Mouse (Mus musculus): ENCODE results near the gene Aqp1. TPM values are rescaled to one million over a fixed set of nuclear protein-coding genes. Genes with fewer than 3 reads are reported as not detected.
A peak's percentile ranks its signal among the peaks of the same experiment; 100 is the strongest.

The Aqp1 gene
- polyA plus RNA-seq, 1 experiment from 2014 or later: 23.5 TPM

- H3K9ac ChIP-seq: no peak overlapping the region
- WGBS: 50% methylated on average over 5 of the region's 5 CpGs
- no peak for ATAC-seq (ENCODE audit: insufficient number of reproducible peaks, low FRiP score)
Measured at GRCm38 (mm10) chr6:55384356-55384951, 48.2 kb downstream of the Aqp1 start.

GRCm38 (mm10) chr6:55388546-55389169 lies 52.4 kb downstream of the Aqp1 start:
- no peaks in the 10 kb centered on the region for H3K36me3 ChIP-seq
- 38% methylated on average over 12 of the region's 12 CpGs for WGBS

More at GRCm38 (mm10) chr6:55384356-55384951, 48.2 kb downstream of the Aqp1 start:
- H3K4me1 ChIP-seq (replicated peaks): no peaks in the 10 kb centered on the region
- H3K27ac ChIP-seq (ENCODE audit: poor library complexity, severe bottlenecking): no peak overlapping the region
- no peaks in the 10 kb centered on the region for H3K9me3 ChIP-seq (replicated peaks)
- H3K4me3 ChIP-seq: no peak overlapping the region
- H3K4me2 ChIP-seq: no peak overlapping the region
- H3K36me3 ChIP-seq: no peaks in the 10 kb centered on the region
- H3K27me3 ChIP-seq (replicated peaks): peaks cover 75% of the 10 kb centered on the region

GRCm38 (mm10) chr6:55389321-55389720 lies 53.1 kb downstream of the Aqp1 start:
- Histone ChIP-seq H3K27ac (ENCODE audit: poor library complexity, severe bottlenecking) (no peak overlapping the region), H3K4me2 (no peak overlapping the region), H3K4me1 (replicated peaks) (0 out of 2 replicates have a peak, but pooled peaks cover 5% of the 10 kb centered on the region), H3K9me3 (replicated peaks) (no peaks in the 10 kb centered on the region), H3K27me3 (replicated peaks) (peaks cover 82% of the 10 kb centered on the region), H3K4me3 (no peak overlapping the region), H3K36me3 (no peaks in the 10 kb centered on the region), H3K9ac (no peak overlapping the region)
- no peak for ATAC-seq (ENCODE audit: insufficient number of reproducible peaks, low FRiP score)
- WGBS: 40% methylated on average over 5 of the region's 5 CpGs

More at GRCm38 (mm10) chr6:55388546-55389169, 52.4 kb downstream of the Aqp1 start:
- no peaks in the 10 kb centered on the region for H3K9me3 ChIP-seq (replicated peaks)
- H3K4me2 ChIP-seq: no peak overlapping the region
- H3K27ac ChIP-seq (ENCODE audit: poor library complexity, severe bottlenecking): no peak overlapping the region
- ATAC-seq (ENCODE audit: insufficient number of reproducible peaks, low FRiP score): no peak
- H3K4me1 ChIP-seq (replicated peaks): 0 out of 2 replicates have a peak, but pooled peaks cover 5% of the 10 kb centered on the region
- H3K9ac ChIP-seq: no peak overlapping the region
- peaks cover 79% of the 10 kb centered on the region for H3K27me3 ChIP-seq (replicated peaks)
- no peak overlapping the region for H3K4me3 ChIP-seq

GRCm38 (mm10) chr6:55391814-55392213 lies 55.6 kb downstream of the Aqp1 start:
- no peak overlapping the region for H3K9ac ChIP-seq
- no peak overlapping the region for H3K4me3 ChIP-seq
- ATAC-seq (ENCODE audit: insufficient number of reproducible peaks, low FRiP score): no peak
- no peaks in the 10 kb centered on the region for H3K36me3 ChIP-seq
- no peak overlapping the region for H3K27ac ChIP-seq (ENCODE audit: poor library complexity, severe bottlenecking)
- H3K9me3 ChIP-seq (replicated peaks): no peaks in the 10 kb centered on the region
- 55% methylated on average over 4 of the region's 4 CpGs for WGBS
- H3K27me3 ChIP-seq (replicated peaks): peaks cover 90% of the 10 kb centered on the region
- no peak overlapping the region for H3K4me2 ChIP-seq
- H3K4me1 ChIP-seq (replicated peaks): 0 out of 2 replicates have a peak, but pooled peaks cover 5% of the 10 kb centered on the region

- H3K27ac ChIP-seq (ENCODE audit: poor library complexity, severe bottlenecking): no peak overlapping the region
- no peak overlapping the region for H3K4me2 ChIP-seq
- H3K27me3 ChIP-seq (replicated peaks): peaks cover 90% of the 10 kb centered on the region
- ATAC-seq (ENCODE audit: insufficient number of reproducible peaks, low FRiP score): peak; percentile 54; the same call in 1 of the 2 replicates
- no peak overlapping the region for H3K4me3 ChIP-seq
- no peaks in the 10 kb centered on the region for H3K36me3 ChIP-seq
- 0 out of 2 replicates have a peak, but pooled peaks cover 5% of the 10 kb centered on the region for H3K4me1 ChIP-seq (replicated peaks)
- WGBS: 15% methylated on average over 4 of the region's 4 CpGs
- H3K9ac ChIP-seq: no peak overlapping the region
- H3K9me3 ChIP-seq (replicated peaks): no peaks in the 10 kb centered on the region
Measured at GRCm38 (mm10) chr6:55392453-55392852, 56.2 kb downstream of the Aqp1 start.

GRCm38 (mm10) chr6:55394854-55395253 lies 58.6 kb downstream of the Aqp1 start:
- H3K4me3 ChIP-seq: no peak overlapping the region
- 72% methylated on average over 10 of the region's 10 CpGs for WGBS
- no peaks in the 10 kb centered on the region for H3K36me3 ChIP-seq
- H3K9me3 ChIP-seq (replicated peaks): no peaks in the 10 kb centered on the region
- no peak overlapping the region for H3K4me2 ChIP-seq
- H3K4me1 ChIP-seq (replicated peaks): 0 out of 2 replicates have a peak, but pooled peaks cover 5% of the 10 kb centered on the region
- no peak overlapping the region for H3K27ac ChIP-seq (ENCODE audit: poor library complexity, severe bottlenecking)
- no peak overlapping the region for H3K9ac ChIP-seq
- H3K27me3 ChIP-seq (replicated peaks): peaks cover 92% of the 10 kb centered on the region
- no peak for ATAC-seq (ENCODE audit: insufficient number of reproducible peaks, low FRiP score)

- WGBS: 43% methylated on average over 3 of the region's 3 CpGs
- no peak for ATAC-seq (ENCODE audit: insufficient number of reproducible peaks, low FRiP score)
- Histone ChIP-seq H3K27me3 (replicated peaks) (peaks cover 85% of the 10 kb centered on the region), H3K9me3 (replicated peaks) (no peaks in the 10 kb centered on the region), H3K4me2 (no peak overlapping the region), H3K36me3 (no peaks in the 10 kb centered on the region), H3K27ac (ENCODE audit: poor library complexity, severe bottlenecking) (no peak overlapping the region), H3K9ac (no peak overlapping the region), H3K4me3 (no peak overlapping the region), H3K4me1 (replicated peaks) (0 out of 2 replicates have a peak, but pooled peaks cover 5% of the 10 kb centered on the region)
Measured at GRCm38 (mm10) chr6:55396176-55396575, 59.9 kb downstream of the Aqp1 start.

GRCm38 (mm10) chr6:55396622-55397041 lies 60.4 kb downstream of the Aqp1 start:
- H3K4me1 ChIP-seq (replicated peaks): 0 out of 2 replicates have a peak, but pooled peaks cover 5% of the 10 kb centered on the region
- H3K9me3 ChIP-seq (replicated peaks): no peaks in the 10 kb centered on the region
- no peak overlapping the region for H3K4me3 ChIP-seq
- H3K36me3 ChIP-seq: no peaks in the 10 kb centered on the region
- no peak overlapping the region for H3K27ac ChIP-seq (ENCODE audit: poor library complexity, severe bottlenecking)
- WGBS: 76% methylated on average over 11 of the region's 11 CpGs
- ATAC-seq (ENCODE audit: insufficient number of reproducible peaks, low FRiP score): no peak
- H3K27me3 ChIP-seq (replicated peaks): peaks cover 81% of the 10 kb centered on the region
- no peak overlapping the region for H3K4me2 ChIP-seq
- no peak overlapping the region for H3K9ac ChIP-seq

Small RNAs within 50 kb of the gene (microRNA-seq; reads per million reads assigned to microRNA genes)
- gene Gm25458: not detected

Other genes starting within 250 kb of the Aqp1 start
- 6.4 and 8.0 TPM in 2 replicates for gene Crhr2, start 203.4 kb upstream of the Aqp1 start, polyA plus RNA-seq (2016; fragmentation: Nextera tagmentation; extraction: Ambion mirVana)
- gene Inmt, start 161.4 kb upstream of the Aqp1 start, polyA plus RNA-seq (2016; fragmentation: Nextera tagmentation; extraction: Ambion mirVana): 0.23 TPM in 1 of 2 replicates, not detected in the other
- gene Mindy4, start 133.0 kb upstream of the Aqp1 start, polyA plus RNA-seq (2016; fragmentation: Nextera tagmentation; extraction: Ambion mirVana): 6.3 and 7.8 TPM in 2 replicates
- gene Ghrhr, start 39.9 kb downstream of the Aqp1 start, polyA plus RNA-seq (2016; fragmentation: Nextera tagmentation; extraction: Ambion mirVana): not detected in 2 replicates
- 6.2 and 6.5 TPM in 2 replicates for gene Adcyap1r1, start 115.5 kb downstream of the Aqp1 start, polyA plus RNA-seq (2016; fragmentation: Nextera tagmentation; extraction: Ambion mirVana)